Mouse (Mus musculus): ENCODE results near the gene Elp1. TPM values are rescaled to one million over a fixed set of nuclear protein-coding genes. Genes with fewer than 3 reads are reported as not detected.

Gene Elp1
- 10 to 100 TPM; 25.2 to 26.9 TPM for polyA plus RNA-seq (2017; shearing (Covaris generic))

DNA sequence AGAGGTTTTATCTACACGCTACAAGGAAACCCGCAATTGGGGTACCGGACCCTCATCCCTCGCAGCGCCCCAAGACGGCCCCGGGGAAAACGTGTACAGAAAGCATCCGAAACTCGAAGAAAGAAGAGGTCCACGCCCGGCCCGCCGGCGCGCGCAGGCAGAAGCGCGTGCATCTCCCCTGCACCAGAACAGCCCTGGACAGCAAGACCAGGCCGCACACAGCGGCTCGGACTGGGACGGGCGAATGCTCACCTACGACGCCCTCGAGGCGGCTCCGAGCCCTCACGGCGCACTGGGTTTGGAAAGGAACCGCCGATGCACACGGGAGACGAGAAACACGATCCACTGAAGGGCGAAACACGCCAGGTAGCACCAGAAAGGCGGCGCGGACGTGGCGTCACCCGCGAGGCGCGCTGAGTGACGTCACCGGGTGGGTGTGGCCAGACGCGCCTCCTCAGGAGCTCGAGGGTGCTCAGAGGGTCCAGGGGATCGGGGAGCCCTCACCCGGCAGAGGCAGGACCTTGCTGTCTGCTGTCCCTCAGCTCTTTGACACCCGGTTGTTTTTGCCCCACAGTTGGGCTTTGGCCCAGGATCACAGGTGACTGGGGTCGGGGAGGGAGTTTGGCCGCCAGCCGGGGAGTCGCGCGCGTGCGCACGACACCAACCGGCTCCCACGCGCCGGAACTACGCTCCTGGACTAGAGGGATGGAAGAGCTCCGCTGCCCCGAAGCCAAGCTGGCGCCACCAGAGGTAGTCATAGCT, at the start of gene Elp1, which contains the start of gene Fam206a:
Gene Elp1 (minus strand): TSS at position 425 of the 762 bp plus-strand sequence.
Gene Fam206a (plus strand): TSS at position 439 of the 762 bp plus-strand sequence.

DNA sequence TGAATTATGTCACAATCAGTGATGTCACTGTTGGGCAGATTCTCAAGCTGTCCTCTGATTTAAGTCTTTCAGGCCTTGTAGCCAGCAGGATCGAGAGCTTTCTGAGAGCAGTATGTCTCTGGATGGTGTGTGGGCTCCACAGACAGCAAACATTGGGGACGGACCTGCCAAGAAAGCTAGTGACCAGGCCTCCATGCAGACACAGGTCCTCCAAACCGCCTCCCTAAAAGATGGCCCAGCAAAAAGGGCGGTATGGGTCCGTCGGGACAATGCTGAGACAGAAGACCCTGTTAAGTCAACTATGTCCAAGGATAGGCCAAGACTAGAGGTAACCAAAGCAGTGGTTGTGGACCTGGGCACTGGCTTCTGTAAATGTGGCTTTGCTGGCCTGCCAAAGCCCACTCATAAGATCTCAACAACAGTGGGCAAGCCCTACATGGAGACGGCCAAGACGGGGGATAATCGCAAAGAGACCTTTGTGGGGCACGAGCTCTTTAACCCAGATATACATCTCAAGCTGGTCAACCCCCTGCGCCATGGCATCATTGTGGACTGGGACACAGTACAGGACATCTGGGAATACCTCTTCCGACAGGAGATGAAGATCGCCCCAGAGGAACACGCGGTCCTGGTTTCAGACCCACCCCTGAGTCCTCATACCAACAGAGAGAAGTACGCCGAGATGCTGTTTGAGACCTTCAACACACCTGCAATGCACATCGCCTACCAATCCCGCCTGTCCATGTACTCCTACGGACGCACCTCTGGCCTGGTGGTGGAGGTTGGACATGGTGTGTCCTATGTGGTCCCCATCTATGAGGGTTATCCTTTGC, 58.6 kb downstream of the Elp1 start, which contains the start of gene Actl7a:
Gene Actl7a (plus strand): TSS at position 51 of the 833 bp plus-strand sequence.

DNA sequence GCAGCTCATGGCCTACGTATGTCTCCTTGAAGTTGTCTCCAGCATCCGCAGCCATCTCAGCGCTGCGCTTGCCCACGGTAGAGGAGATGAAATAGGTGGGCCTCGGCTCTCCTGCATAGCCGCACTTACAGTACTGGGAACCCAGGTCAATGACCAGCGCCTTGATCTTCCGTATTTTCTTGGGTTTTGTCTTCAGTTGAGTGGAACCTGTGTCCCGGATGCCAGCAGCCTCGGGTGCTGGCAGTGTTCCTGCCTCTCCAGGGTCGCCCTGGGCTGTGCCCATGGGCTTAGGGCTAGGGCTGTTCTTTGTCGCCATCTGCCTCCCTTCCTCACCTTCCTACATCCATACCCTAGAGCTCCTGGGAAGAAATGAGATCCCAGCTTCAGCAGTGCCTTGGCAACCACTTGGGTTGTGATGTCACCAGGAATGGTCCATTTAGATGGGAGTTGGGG, 61.1 kb downstream of the Elp1 start, which contains the start of gene Actl7b:
Gene Actl7b (minus strand): TSS at position 403 of the 453 bp plus-strand sequence.

DNA sequence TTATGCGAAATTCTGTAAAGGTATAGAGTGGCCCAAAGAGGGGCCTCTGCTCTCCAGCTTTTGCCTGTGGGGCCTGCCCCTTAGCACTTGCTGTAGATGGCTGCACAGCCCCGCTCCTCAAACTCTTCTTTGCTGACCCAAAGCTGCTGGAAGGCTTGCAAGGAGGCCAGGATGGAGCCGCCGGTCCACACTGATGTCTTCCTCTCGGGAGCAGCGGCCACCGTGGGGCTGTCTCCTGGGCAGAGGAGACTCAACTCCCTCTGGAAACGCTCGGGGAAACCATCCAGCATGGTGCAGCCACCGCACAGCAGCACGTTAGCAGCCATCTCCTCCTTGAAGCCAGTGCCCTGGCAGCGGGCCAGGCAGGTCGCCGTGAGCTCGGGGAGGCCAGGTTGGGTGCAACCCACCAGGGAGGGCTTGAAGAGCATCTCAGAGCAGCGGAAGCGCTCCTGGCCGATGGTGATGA, 62.1 kb downstream of the Elp1 start, which contains the start of gene Gm26657:
Gene Gm26657 (plus strand): TSS at position 51 of the 466 bp plus-strand sequence.

Other genes starting within 250 kb of the Elp1 start
- not detected for gene Gm26657, start 62.3 kb downstream of the Elp1 start, polyA plus RNA-seq (2017; shearing (Covaris generic))
- under 1 TPM in 1 of 2 experiments, not detected in 1; 0.48 TPM for gene Actl7b, start 60.9 kb downstream of the Elp1 start, polyA plus RNA-seq (2017; shearing (Covaris generic))
- gene Actl7a, start 58.9 kb downstream of the Elp1 start, polyA plus RNA-seq (2017; shearing (Covaris generic)), result not detected
- 10 to 100 TPM; 14.3 to 18.9 TPM for gene Fam206a, start within 50 bp of the Elp1 start, polyA plus RNA-seq (2017; shearing (Covaris generic))
- 1 to 10 TPM in 1 of 2 experiments, under 1 TPM in 1; 0.82 to 1.7 TPM for gene Ctnnal1, start 62.9 kb upstream of the Elp1 start, polyA plus RNA-seq (2017; shearing (Covaris generic))
- 10 to 100 TPM in 1 of 2 experiments, 1 to 10 TPM in 1; 9.1 to 14.0 TPM for gene Tmem245, start 145.1 kb upstream of the Elp1 start, polyA plus RNA-seq (2017; shearing (Covaris generic))
- gene Frrs1l, start 188.1 kb upstream of the Elp1 start, polyA plus RNA-seq (2017; shearing (Covaris generic)), result not detected